Mouse (Mus musculus): ENCODE data around the gene Cttnbp2nl.

DNA sequence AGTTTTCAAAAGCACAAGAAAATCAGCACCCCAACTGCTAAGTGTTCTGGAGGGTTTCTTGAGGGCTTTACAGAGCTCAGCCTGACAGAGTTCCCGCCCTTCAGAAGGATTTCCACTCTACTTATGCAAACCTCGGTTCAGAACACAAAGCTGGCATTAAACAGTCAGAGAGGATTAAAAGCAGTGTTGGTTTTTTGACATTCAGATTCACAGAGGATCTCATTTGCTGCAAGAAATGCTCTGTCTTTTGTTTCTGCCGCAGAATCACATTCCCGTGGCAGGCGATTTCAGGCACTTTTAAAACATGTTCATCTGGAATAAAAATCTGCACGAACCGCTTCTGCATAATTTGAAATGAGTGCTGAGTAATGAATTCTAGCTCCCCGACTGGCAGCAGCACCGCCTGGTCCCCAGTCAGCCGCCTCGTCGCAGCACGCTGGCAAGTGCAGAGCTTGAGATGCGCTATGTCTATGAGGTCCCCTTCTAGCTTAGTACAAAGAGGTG is 48.9 kb downstream of the Cttnbp2nl start:
- TF ChIP-seq CTCF (IDR thresholded peaks at IDR 0.05; ENCODE audit: extremely low read depth, insufficient read depth, insufficient read length, insufficient replicate concordance) = no peak
- no peak for TF ChIP-seq POLR2A (IDR thresholded peaks at IDR 0.05; ENCODE audit: low read depth, low read length)

Data from spleen, adult 2 months (tissue).